Mouse (Mus musculus) thymus, postnatal 25 days (tissue): ENCODE results near the gene Arpc5.
"Not testable (repeated sequence)": the region's sequence is repeated elsewhere in the genome, so short reads cannot be mapped to it uniquely, and the experiment has no call there.

ENCODE experiments used
- DNase-seq: peaks from one replicate; pipeline ENCODE4 v3.0.0; 2022

Gene Arpc5

GRCm38 (mm10) chr1:152766032-152766772 lies at the start of gene Arpc5, which contains the start of gene Rgl1:
Arpc5 (plus strand) TSS chr1:152766542.
Rgl1 (minus strand) TSS chr1:152766351.
- peak; percentile 98 for DNase-seq

DNA sequence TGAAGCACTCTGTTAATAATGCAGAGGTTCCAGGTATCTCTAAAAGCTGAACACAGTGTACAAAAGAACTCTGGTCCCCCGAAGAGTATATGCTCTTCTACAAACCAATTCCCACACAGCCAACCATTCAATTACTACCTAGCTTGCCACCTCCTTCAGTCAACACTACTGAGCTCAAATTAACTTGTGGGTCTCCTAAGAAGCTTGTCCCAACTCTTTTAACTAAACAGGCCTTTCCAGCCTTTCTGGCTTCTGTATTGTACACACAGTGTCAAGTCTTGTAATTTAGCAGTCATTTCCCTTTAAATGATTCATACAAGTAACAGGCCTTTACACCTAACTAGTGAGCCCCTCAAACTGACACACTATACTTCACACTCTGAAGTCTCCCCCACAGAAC lies 49.0 kb upstream of the Arpc5 start:
- DNase-seq, result no peak

GRCm38 (mm10) chr1:152718200-152718599 lies 48.1 kb upstream of the Arpc5 start:
- no peak for DNase-seq

DNA sequence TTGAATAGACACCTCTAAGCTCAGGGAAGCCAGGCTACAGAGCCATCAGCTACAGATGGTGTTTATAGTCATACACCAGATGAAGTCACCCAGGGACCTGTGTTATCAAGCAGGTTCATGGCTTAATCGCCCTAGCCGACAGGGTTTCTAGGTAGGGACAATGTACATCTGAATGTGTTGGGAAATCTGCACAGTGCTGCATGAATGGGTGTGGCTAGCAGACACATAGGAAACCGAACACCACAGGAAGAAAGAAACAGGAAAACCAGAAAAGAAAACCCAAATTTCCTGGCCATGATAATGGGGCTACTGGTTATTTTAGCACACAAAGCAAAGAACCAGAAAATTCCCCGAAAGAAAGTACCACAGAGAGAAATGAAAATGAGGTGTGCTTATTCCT lies 45.4 kb upstream of the Arpc5 start:
- DNase-seq, result no peak

- no peak for DNase-seq
Observed at GRCm38 (mm10) chr1:152721535-152722198, 44.7 kb upstream of the Arpc5 start.

- DNase-seq, result no peak
Observed at GRCm38 (mm10) chr1:152724286-152724685, 42.1 kb upstream of the Arpc5 start.

DNA sequence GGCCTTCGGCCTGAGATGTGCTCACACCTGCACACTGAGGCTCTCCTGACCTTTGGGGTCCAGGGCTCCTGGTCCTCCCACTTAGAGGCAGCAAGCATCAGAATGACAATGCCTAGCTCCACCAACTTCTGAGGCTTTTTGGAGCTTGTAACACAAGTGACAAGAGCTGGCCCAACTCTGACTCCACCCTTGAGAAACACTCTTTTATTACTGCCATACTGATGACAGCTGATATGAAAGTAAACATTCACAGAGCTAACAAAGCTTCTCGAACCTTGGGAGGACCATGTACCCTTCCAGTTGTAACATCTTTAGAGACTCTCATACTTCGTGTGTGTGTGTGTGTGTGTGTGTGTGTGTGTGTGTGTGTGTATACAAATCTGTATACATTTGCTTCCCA lies 40.2 kb upstream of the Arpc5 start:
- no peak for DNase-seq

DNA sequence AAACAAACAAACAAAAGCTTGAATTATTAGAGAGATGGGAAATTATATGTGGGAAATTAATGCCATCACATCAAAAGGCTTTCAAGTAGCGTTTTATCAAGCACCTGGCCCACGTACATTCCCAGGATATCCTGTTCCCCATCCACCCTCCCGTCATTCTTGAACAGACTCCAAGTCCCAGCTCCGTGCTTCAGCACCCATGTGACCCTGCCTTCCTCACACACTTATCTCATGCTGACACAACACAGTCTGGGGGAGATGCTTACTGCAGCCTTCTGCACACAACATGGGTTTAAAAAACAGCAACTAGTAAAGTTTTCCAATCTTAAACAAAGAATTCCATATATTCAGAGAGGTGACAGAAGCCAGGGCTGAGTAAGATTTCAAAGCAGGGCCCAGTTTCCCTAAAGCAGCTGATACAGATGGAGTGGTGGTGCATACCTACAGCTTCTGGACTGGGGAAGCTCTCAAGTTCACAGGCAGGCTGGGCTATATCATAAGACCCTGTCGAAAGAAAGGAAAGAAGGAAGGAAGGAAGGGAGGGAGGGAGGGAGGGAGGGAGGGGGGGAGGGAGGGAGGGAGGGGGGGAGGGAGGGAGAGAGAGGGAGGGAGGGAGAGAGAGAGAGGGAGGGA lies 38.6 kb upstream of the Arpc5 start:
- DNase-seq, result no peak

DNA sequence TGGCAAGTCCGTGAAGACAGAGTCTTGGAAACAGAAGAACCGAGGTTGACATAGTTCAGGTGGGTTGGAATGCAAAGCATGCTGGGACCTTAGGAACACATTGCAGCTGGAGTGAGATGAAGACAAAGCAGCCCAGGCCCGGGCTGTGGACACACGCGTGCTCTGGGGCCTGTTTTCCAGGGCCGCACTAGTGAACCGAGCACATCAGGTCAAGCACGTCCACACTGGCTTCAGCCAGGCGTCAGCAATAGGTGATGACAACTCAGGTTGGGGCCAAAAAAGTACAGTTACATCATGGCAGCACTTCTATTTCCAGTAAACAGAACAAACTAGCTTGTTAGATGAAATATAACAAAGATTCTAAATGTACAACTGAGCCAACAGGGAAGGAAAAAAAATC lies 27.5 kb upstream of the Arpc5 start:
- no peak for DNase-seq

GRCm38 (mm10) chr1:152739374-152739773 lies 27.0 kb upstream of the Arpc5 start:
- DNase-seq, result no peak

GRCm38 (mm10) chr1:152743095-152743826 lies 23.1 kb upstream of the Arpc5 start:
- no peak for DNase-seq

DNA sequence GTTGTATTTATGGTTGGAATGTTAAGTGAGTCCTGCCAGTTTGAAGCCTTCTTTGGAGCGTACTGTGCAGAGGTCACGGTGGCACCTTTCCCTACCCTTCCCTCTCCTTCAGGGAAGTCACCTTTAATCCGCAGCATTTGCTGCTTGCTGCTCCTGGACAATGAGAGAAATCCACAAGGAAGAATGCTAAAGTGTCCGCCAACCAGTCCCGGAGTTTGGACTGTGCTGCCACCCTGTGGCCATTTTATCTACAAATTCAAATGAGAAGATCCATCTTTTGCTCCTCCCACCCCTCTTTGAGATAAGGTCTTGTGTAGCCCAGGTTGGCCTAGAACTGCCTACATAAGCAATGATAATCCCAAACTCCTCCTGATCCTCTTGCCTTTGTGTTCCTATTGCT lies 19.9 kb upstream of the Arpc5 start:
- peak; percentile 62 for DNase-seq

DNA sequence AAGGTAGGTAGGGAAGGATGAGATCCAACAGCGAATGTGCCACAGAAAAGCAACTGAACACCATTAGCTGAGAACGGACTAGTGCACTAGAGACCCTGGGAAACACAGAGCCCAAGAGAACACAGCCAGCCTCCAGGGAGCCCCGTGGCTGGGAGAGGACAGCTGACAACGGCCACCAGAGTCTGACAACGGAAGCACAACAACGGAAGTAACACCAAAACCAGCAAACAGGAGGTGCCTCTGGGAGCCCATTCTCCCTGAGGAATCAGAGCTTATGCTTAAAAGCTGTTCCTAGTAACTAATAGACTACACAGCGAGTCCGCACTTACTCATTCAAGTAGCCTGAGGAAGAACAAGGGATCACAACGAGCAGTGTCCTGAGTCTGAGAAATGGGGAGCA lies 17.1 kb upstream of the Arpc5 start:
- no peak for DNase-seq

- no peak for DNase-seq
Observed at GRCm38 (mm10) chr1:152750312-152750965, 15.9 kb upstream of the Arpc5 start, which contains the start of gene Apobec4. Apobec4 (plus strand) TSS chr1:152750551.

DNA sequence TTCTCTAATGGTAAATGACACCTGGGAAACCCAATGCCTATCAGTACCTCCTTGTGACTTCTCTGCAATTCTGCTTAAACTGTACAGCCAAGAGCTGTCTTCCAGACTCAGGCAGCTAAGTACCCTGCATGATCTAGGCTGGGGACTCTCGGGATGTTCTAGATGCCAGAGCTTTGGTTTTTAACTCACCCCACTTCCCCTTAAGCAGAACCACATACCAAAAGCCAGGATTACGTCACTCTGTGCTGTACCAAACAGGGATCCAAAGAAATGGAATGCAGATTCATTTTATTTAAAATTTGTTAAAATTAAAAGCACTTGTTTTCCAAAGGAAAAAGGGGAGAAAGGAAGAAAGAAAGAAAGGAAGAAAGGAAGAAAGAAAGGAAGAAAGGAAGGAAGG lies 4.6 kb upstream of the Arpc5 start:
- DNase-seq, result no peak

GRCm38 (mm10) chr1:152766804-152767748 lies 734 bp downstream of the Arpc5 start:
- DNase-seq, result no peak

DNA sequence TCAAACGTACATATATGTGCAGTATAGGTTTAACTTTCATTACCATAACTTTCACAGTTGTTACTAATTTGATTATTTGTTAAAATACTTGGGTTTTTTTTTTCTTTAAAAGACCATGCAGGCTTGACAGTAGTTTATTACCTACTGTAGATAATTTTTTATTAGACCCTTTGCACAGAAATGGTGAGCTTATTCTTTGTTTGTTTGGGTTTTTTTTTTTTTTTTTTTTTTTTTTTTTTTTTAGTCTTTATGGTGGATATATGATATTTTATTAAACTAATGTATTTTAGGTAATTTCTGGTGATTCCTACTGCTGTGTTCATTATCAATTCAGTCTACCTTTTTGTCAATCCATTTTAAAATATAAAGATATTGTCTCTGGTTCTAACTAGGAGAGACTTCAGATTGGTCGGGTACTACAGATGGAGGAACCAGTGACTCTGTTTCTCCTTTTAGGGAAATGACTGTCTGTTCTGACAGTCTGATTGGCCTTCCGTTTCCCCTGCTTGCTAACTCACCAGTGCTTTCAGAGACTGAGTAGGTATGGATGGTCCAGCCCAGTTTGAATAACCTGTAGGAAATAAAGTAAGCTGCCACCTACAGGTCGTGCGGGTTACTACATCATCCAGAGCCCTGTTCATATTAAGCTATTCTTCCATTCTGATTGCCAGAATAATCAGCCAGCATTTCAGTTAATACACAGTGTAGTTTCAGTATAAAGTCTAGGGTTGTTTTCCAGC lies 1.6 kb downstream of the Arpc5 start:
- DNase-seq, result peak; percentile 79

GRCm38 (mm10) chr1:152771016-152771415 lies 4.7 kb downstream of the Arpc5 start:
- no peak for DNase-seq

- DNase-seq, result not testable (repeated sequence)
Observed at GRCm38 (mm10) chr1:152774601-152775000, 8.3 kb downstream of the Arpc5 start.

GRCm38 (mm10) chr1:152779071-152779737 lies 12.9 kb downstream of the Arpc5 start:
- peak; percentile 63 for DNase-seq
